Mouse (Mus musculus) heart, adult 2 months (tissue): ENCODE measurements at regions not wholly inside any gene's neighbourhood (a gene's known extent, or its start where the extent isn't known, plus 50 kb on each side); places are given as distances from the start of the nearest gene placed in this dataset.

Source experiments
- DNase-seq, 2 experiments: peaks; one replicate each; pipeline ENCODE4 v3.0.0; 2021
- H3K27ac ChIP-seq: fragments of 200-600 bp; 2 replicates; pipeline ENCODE4 v1.8.1; 2022
- H3K27me3 ChIP-seq: fragments of 200-500 bp; 2 replicates; pipeline ENCODE4 v1.6.1; 2012; ENCODE audit warnings: mild to moderate bottlenecking, low read length, inconsistent platforms, mixed read lengths; ENCODE audit not compliant: control insufficient read depth, insufficient read depth
- H3K36me3 ChIP-seq: fragments of 200-500 bp; 2 replicates; pipeline ENCODE4 v1.6.1; 2012; ENCODE audit warnings: low read length, inconsistent platforms; ENCODE audit not compliant: control insufficient read depth, insufficient read depth
- H3K4me1 ChIP-seq: fragments of 200-500 bp; 2 replicates; pipeline ENCODE4 v1.6.1; 2011; ENCODE audit warnings: low read length; ENCODE audit not compliant: control insufficient read depth, insufficient read depth
- H3K4me3 ChIP-seq: fragments of 200-600 bp; 2 replicates; pipeline ENCODE4 v1.8.1; 2022
- H3K79me2 ChIP-seq: fragments of 200-500 bp; replicated peaks from 2 replicates; pipeline ENCODE4 v1.6.1; 2012; ENCODE audit warnings: mild to moderate bottlenecking, inconsistent platforms, low read length, moderate library complexity, mixed read lengths; ENCODE audit not compliant: control insufficient read depth, insufficient read depth
- H3K9ac ChIP-seq: fragments of 200-500 bp; 2 replicates; pipeline ENCODE4 v1.6.1; 2012; ENCODE audit warnings: low read depth, mild to moderate bottlenecking, control low read depth, inconsistent platforms, low read length, mixed read lengths
- CTCF ChIP-seq: fragments of 200-600 bp; IDR thresholded peaks from 2 replicates; pipeline ENCODE4 v1.8.1; 2022; ENCODE audit warnings: antibody characterized with exemption, mild to moderate bottlenecking, moderate library complexity
- EP300 ChIP-seq: fragments of 200-500 bp; IDR thresholded peaks from 2 replicates; pipeline ENCODE4 v1.6.1; 2011; ENCODE audit warnings: low read depth, low read length, control low read depth; ENCODE audit not compliant: insufficient read depth
- POLR2A ChIP-seq: fragments of 200-500 bp; IDR thresholded peaks from 2 replicates; pipeline ENCODE4 v1.6.1; 2011; ENCODE audit warnings: mild to moderate bottlenecking, low read depth, low read length, control low read depth; ENCODE audit not compliant: insufficient read depth
- WGBS: fragments of 180-500 bp; shearing (Covaris S2); methylation state at CpG from one replicate; pipeline ENCODE4 v1.1.7; 2018; 5-methylcytosine and 5-hydroxymethylcytosine counted together
- intact Hi-C: fragments of 180-260 bp; cut with DNase I; formaldehyde crosslinking; loops from one replicate; pipeline ENCODE4 v1.15.1; 2025

DNA sequence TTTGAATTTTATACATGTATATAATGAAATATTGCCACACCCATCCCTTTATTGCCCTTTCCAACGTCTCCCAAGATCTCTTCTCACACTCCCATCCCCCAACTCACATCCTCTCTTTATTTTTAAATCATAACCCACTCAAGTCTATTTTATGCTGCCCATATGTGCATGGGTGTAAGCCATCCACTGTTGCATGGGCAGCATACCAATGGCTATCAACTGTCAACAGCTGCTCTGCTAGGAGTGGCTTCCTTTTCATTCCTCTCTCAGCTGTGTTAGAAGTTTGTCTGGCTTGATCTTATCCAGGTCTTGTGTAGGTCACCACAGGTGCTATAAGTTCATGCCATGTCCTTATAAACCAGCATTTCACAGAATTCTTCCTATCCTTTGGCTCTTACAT is 409.2 kb upstream of the Klf4 start:
- Histone ChIP-seq H3K36me3 (no peaks in the 10 kb centered on the region), H3K27ac (no peak overlapping the region), H3K4me1 (no peaks in the 10 kb centered on the region), H3K79me2 (no peaks in the 10 kb centered on the region), H3K27me3 (no peaks in the 10 kb centered on the region), H3K9ac (no peak overlapping the region), H3K4me3 (no peak overlapping the region)
- no peak for TF ChIP-seq EP300
- no peak for TF ChIP-seq CTCF
- TF ChIP-seq POLR2A, result no peak
- 41% methylated on average over 1 of the region's 1 CpGs for WGBS
- intact Hi-C loops, result no loop called here
- no peak for DNase-seq

- Histone ChIP-seq H3K4me3 (no peak overlapping the region), H3K27me3 (no peaks in the 10 kb centered on the region), H3K79me2 (no peaks in the 10 kb centered on the region), H3K4me1 (no peaks in the 10 kb centered on the region), H3K27ac (no peak overlapping the region), H3K9ac (no peak overlapping the region), H3K36me3 (no peaks in the 10 kb centered on the region)
- intact Hi-C loops, result no loop called here
- TF ChIP-seq POLR2A (no peak), CTCF (no peak)
- 61% methylated on average over 4 of the region's 4 CpGs for WGBS
- DNase-seq, result no peak
Measured at GRCm38 (mm10) chr4:55938383-55938782, 406.1 kb upstream of the Klf4 start.

DNA sequence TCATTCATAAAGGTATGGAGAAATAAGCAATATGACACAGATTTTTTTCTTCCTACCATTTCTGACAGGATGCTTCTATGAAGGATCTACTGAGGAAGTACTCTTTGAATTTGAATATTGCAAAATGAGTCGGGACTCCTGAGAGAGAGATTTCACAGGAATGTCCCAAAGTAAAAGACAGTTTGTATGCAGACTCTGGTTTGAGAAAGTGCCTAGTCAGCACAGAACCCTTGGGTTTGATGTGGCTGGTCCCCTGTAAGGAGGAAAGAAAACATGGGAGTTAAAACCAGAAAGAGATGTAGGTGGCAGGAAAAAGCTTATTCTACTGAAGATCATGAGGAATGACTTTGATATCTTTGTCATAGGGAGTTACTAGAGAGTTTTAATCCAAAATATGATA is 405.6 kb upstream of the Klf4 start:
- WGBS, result 72% methylated on average over 1 of the region's 1 CpGs
- intact Hi-C loops, result no loop called here

GRCm38 (mm10) chr4:55929141-55929782 is 397.0 kb upstream of the Klf4 start:
- TF ChIP-seq POLR2A, result no peak
- TF ChIP-seq EP300, result no peak
- TF ChIP-seq CTCF, result no peak
- DNase-seq, result no peak
- no peak overlapping the region for H3K27ac ChIP-seq
- no peaks in the 10 kb centered on the region for H3K36me3 ChIP-seq
- H3K4me1 ChIP-seq, result no peaks in the 10 kb centered on the region
- no peak overlapping the region for H3K9ac ChIP-seq
- H3K4me3 ChIP-seq, result no peak overlapping the region
- no peaks in the 10 kb centered on the region for H3K27me3 ChIP-seq
- 62% methylated on average over 11 of the region's 11 CpGs for WGBS
- no peaks in the 10 kb centered on the region for H3K79me2 ChIP-seq
- intact Hi-C loops, result no loop called here

More for the DNA sequence above, 405.6 kb upstream of the Klf4 start:
- H3K4me1 ChIP-seq, result no peaks in the 10 kb centered on the region
- DNase-seq, result no peak
- no peaks in the 10 kb centered on the region for H3K36me3 ChIP-seq
- no peaks in the 10 kb centered on the region for H3K79me2 ChIP-seq
- no peaks in the 10 kb centered on the region for H3K27me3 ChIP-seq
- H3K4me3 ChIP-seq, result no peak overlapping the region
- H3K27ac ChIP-seq, result no peak overlapping the region
- no peak overlapping the region for H3K9ac ChIP-seq
- TF ChIP-seq POLR2A, result no peak
- no peak for TF ChIP-seq EP300
- no peak for TF ChIP-seq CTCF

DNA sequence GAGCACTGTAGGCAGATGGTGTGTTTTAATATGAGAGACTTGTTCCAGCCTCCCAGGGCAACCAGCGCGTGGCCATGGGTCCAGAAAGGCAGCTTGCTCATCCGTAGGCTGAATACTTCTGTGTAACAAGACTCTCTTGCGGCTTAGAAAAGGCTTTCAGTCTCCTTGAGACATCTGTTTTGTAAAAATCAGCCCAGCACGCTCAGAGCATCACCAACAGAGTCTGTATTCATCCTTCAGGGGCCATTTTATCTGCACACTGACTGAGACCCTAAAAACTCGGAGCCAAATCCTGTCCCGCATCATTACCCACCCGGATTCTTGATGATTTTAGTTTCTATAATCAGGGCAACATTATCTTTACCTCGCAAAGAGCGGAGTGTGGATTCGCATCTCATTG is 396.4 kb upstream of the Klf4 start:
- H3K79me2 ChIP-seq, result no peaks in the 10 kb centered on the region
- TF ChIP-seq CTCF, result no peak
- TF ChIP-seq POLR2A, result no peak
- TF ChIP-seq EP300, result no peak
- H3K27me3 ChIP-seq, result no peaks in the 10 kb centered on the region
- no peak overlapping the region for H3K4me3 ChIP-seq
- no peaks in the 10 kb centered on the region for H3K4me1 ChIP-seq
- intact Hi-C loops, result no loop called here
- no peak overlapping the region for H3K27ac ChIP-seq
- H3K36me3 ChIP-seq, result no peaks in the 10 kb centered on the region
- no peak overlapping the region for H3K9ac ChIP-seq
- 84% methylated on average over 11 of the region's 11 CpGs for WGBS
- no peak for DNase-seq

GRCm38 (mm10) chr4:55928196-55928595 is 395.9 kb upstream of the Klf4 start:
- WGBS, result 82% methylated on average over 6 of the region's 6 CpGs
- no peak for TF ChIP-seq EP300
- no peak for TF ChIP-seq POLR2A
- no peak for TF ChIP-seq CTCF
- DNase-seq, result no peak
- Histone ChIP-seq H3K79me2 (no peaks in the 10 kb centered on the region), H3K36me3 (no peaks in the 10 kb centered on the region), H3K4me1 (no peaks in the 10 kb centered on the region), H3K9ac (no peak overlapping the region), H3K27ac (no peak overlapping the region), H3K4me3 (no peak overlapping the region), H3K27me3 (no peaks in the 10 kb centered on the region)
- intact Hi-C loops, result no loop called here

- DNase-seq, result no peak
- Histone ChIP-seq H3K79me2 (no peaks in the 10 kb centered on the region), H3K27me3 (no peaks in the 10 kb centered on the region), H3K9ac (no peak overlapping the region), H3K4me1 (no peaks in the 10 kb centered on the region), H3K27ac (no peak overlapping the region), H3K36me3 (no peaks in the 10 kb centered on the region), H3K4me3 (no peak overlapping the region)
- no peak for TF ChIP-seq POLR2A
- no peak for TF ChIP-seq CTCF
- no peak for TF ChIP-seq EP300
- intact Hi-C loops, result no loop called here
- 76% methylated on average over 4 of the region's 4 CpGs for WGBS
Measured at GRCm38 (mm10) chr4:55927391-55927790, 395.1 kb upstream of the Klf4 start.
